Mouse (Mus musculus) NIH3T3 (cell line): ENCODE results near the gene Podnl1.

Experiments
- DNase-seq: peaks from one replicate; pipeline ENCODE4 v3.0.0-alpha.2; 2012; ENCODE audit warnings: low read depth

Gene Podnl1

GRCm38 (mm10) chr8:84125656-84126055 lies at the start of gene Podnl1:
Gene Podnl1 (plus strand): TSS chr8:84125989.
- DNase-seq, result peak; percentile 94

DNA sequence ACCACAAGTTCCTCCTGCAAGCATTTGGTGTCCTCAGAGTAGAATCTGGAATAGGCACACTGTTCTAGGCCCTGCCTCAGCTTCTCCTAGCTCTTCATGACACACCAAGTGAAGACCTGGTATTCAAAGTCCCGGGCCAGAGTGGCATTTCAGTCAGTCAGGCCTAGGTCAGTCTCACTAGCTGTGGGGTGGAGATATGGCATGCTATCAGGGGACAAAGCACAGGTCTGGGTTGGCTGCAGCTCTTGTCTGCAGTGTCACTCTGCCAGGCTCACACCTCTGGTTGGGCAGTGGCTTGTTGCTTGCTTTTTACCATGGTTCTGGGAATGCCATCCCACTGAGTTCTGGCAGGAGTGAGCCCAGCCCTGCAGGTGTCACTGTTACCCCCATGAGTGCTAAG lies 49.4 kb upstream of the Podnl1 start:
- no peak for DNase-seq

GRCm38 (mm10) chr8:84076849-84077248 lies 48.9 kb upstream of the Podnl1 start:
- DNase-seq, result no peak

- DNase-seq, result no peak
Measured at GRCm38 (mm10) chr8:84079206-84079605, 46.6 kb upstream of the Podnl1 start.

GRCm38 (mm10) chr8:84083829-84084241 lies 42.0 kb upstream of the Podnl1 start:
- DNase-seq, result peak; percentile 24

GRCm38 (mm10) chr8:84084341-84085115 lies 41.3 kb upstream of the Podnl1 start:
- DNase-seq, result no peak

GRCm38 (mm10) chr8:84087156-84087555 lies 38.6 kb upstream of the Podnl1 start:
- DNase-seq, result no peak

DNA sequence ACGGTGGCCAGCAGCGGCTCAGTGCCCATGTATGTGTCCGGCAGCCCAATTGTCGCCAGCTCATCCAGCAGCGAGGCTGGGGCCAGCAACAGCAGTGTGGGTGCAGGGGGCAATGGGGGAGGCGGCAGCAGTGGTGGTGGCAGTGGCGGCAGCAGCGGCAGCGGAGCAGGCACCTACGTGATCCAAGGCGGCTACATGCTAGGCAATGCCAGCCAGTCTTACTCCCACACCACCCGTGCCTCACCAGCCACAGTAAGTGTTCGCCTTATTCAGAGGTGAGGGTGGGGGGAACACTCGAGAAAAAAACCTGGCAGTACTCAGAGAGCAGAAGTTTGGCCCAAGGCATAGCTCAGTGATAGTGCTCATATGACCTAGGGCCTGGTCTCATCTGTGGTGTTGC lies 38.0 kb upstream of the Podnl1 start:
- no peak for DNase-seq

GRCm38 (mm10) chr8:84089277-84089676 lies 36.5 kb upstream of the Podnl1 start:
- DNase-seq, result no peak

DNA sequence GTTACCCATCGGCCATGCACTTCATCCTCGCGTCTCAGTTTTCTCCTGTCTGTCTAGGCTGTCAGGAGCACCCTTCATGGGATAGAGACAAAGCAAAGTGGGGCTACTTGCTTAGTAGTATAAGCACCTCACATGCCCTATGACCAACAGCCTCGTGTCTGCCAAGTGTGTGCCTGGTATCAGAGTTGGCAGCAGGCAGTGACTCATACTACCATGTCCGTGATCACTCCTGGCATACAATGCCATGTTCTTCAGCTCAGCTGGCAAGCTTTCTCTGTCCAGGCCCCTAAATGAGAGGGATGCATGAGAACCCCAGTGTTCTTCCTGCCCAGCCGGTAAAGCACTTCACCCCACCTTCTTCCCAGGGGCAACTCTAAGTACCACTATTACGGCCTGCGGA lies 35.2 kb upstream of the Podnl1 start:
- DNase-seq, result no peak

- no peak for DNase-seq
Measured at GRCm38 (mm10) chr8:84096061-84096460, 29.7 kb upstream of the Podnl1 start.

DNA sequence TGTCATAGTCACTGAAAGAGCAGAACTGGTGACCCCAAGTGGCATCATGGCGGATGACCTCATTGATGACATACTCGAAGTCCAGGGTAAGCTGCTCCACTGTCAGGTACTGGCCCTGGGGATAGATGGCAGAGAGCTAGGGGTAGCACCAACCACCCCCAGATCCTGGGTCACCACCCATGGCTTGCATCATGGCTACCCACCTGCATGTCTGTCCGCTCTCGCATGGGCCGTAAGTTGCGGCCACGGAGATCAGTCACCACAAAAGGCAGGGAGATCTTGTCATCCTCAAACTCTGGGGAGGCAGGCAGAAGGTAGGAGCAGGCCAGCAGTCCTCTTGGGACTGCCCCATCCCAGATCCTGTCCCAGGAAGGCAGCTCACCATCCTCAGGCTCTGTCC lies 27.4 kb upstream of the Podnl1 start:
- DNase-seq, result no peak

DNA sequence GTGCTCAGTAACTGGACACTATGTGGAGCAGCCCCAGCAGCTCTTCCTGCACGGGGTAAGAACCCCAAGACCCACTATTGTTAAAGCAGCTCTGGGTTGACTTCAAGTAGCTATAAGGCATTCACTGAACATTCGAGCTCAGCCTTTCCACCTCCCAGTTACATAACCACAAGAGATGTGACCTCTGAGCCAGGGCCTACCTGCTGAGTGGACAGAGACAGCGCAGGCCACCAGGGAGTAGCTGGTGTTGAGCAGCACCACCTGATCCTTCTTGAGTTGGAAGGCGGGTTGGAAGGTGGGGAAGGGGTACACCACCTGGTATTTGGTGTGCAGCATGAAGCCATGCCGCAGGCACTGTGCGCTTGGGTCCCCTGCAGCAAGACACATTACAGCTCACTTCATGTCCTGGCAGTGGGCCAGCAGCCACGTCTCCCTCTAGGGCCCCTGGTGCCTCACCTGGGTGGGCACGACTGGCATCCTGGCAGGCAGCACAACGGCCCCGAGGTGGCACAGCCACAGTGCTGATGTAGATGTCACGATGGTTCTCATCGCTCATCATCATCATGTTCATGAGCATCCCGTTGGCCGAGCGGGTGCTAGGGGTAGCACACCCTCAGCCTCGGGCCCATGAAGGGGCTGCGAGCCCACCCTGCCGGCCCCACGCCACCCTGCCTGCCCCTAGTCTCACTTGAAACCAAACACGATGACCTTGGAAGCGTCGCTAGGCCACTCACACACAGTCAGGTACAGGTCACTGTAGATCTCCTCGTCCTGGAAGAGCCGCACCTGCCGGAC lies 24.1 kb upstream of the Podnl1 start:
- DNase-seq, result no peak

- peak; percentile 64 for DNase-seq
Measured at GRCm38 (mm10) chr8:84103601-84104000, 22.2 kb upstream of the Podnl1 start.

DNA sequence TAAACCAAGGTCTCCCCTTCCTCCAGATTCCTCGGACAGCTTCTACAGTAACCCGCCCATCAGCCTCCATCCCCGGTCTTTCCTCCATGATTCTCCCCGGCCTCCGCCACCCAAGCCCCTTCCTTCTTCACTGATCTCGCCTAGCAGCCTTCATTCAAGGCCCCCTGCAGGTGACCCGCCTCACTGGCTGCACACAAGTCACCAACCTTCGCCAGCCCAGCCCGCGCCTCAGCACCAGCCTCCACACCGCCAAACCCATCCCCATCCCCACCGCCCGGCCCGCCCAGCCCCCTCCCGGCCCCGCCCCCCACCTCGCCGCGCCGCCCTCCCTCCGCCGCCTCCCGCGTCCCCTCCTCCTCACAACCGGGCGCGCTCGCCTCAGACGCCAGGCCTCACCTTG lies 21.6 kb upstream of the Podnl1 start:
- DNase-seq, result peak; percentile 78

GRCm38 (mm10) chr8:84104697-84105609 lies 20.8 kb upstream of the Podnl1 start, which contains the start of gene Dcaf15:
Gene Dcaf15 (minus strand): TSS chr8:84104768.
- peak; percentile 100 for DNase-seq

DNA sequence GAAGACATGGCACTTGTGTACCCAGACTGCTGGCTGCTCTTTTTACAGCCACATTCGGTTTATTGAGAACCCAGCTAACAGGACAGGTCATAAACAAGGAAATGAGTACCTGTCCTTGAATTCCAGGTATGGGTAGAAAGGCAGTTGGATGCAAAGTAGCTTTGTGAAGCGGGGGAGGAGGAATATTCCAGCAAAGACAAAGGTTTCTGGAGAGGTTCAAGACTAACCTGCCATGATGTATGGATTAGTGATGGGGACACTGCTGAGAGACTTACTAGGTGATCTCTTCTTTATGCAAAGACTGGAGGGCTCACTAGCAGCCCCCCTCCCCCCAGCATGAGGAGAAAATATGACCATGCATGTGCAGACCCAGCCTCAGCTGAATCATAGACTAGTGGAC lies 20.1 kb upstream of the Podnl1 start:
- no peak for DNase-seq

- DNase-seq, result no peak
Measured at GRCm38 (mm10) chr8:84106216-84107040, 19.4 kb upstream of the Podnl1 start.

DNA sequence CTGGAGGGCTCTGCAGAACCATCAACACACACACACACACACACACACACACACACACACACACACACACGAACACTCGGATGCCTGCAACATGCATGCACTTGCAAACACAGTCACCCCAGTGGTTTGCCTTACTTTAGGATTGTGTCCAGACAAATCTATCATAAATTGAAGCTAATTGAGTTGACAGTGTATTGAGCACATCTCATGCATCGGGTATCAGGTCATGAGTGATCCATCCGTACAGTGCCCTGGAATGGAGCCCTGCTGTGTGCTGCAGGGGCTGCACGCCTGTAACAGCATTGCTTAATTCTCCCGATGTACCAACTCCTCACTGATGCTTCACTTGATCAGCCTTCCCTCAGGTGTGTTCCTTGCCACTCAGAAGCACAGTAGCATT lies 10.1 kb upstream of the Podnl1 start:
- DNase-seq, result no peak

DNA sequence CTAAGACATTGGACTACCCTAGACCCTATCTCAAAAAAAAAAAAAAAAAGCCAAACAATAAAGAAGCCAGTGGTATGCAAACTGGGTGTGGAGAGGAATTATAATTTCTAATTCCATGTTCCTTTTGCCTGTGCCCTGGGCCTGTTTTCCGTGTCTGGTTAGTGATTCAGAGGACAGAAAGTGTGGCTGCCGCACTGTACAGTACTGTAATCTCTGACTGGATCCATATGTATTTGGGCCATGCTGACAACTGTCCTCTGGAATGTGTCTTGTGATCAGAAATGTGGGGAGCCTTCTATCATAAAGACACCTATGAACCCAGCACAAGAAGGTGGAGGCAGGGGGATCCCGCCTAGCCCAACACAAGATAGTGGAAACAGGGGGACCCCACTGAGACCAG lies 3.6 kb upstream of the Podnl1 start:
- peak; percentile 55 for DNase-seq

DNA sequence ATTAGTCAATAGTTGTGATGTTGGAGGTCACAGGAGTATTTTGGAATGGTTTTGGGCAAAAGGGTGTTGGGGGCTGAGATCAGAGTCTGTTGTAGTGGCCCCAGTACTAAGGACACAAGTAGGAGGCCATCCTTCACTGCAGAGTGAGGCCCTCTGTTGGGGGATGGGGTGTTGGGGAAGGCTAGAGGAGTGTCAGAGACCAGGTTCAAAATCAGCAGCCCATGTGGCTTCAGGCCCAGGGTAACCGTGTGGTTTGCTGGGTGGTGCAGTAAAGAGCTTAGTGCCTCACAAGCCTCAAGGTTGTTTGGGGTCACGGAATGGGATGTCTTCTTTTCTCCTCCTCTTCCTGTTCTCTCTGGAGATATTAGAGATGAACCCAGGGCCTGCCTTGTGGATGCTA lies 953 bp downstream of the Podnl1 start:
- DNase-seq, result no peak
